ENCODE assay signal across 21 mouse cellular contexts in the genomic region with DNA sequence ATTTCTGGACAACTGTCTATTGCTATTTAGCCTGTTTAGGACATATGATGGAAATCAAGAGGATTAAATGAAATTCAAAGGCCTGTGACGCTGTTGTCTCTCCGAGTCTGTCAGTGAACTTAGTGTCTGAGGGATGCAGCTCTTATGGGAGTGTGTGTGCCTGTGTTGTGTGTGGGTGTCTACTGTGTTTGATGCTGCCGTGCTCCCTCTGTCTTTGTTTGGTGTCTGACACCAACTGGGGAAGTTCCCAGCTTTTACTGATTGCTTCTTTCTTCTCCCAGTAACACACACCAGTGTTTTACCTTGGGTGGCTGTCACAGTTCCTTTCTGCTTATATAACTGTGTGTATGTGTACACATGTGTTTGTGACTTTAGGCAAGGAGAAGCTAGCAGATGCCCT. TPM values are rescaled to one million over a fixed set of nuclear protein-coding genes. Genes with fewer than 3 reads are reported as not detected.
"Had no signal": no experiment of that assay in that cellular context is flagged by ENCODE, and none has a peak within 500 bp of the region (broad histone marks: within the 10 kb centered on the region; RNA-seq: fewer than 3 reads in every experiment).

No protein-coding gene starts in this region.

- ATAC-seq: midbrain, embryonic 16.5 days had no signal

- DNase-seq: lung, adult 18-20 months; lung, embryonic 14.5 days; lung, postnatal 10 days; lung, postnatal 4 days; midbrain, embryonic 14.5 days; right cerebral cortex, postnatal 25 days; thymus, adult 2 months; thymus, postnatal 25 days; thymus, postnatal 4 days had no signal

- H3K27ac ChIP-seq: liver, embryonic 15.5 days; midbrain, embryonic 10.5 days; neural tube, embryonic 13.5 days; neural tube, embryonic 15.5 days; stomach, embryonic 15.5 days; stomach, postnatal 0 days had no signal

- H3K4me1 ChIP-seq: midbrain, embryonic 10.5 days; midbrain, embryonic 12.5 days; neural tube, embryonic 15.5 days; stomach, embryonic 15.5 days had no signal

- H3K4me3 ChIP-seq: liver, embryonic 15.5 days; midbrain, embryonic 10.5 days; midbrain, embryonic 12.5 days; myocyte; neural tube, embryonic 13.5 days; neural tube, embryonic 15.5 days; stomach, embryonic 15.5 days had no signal

RNA-seq across cellular contexts. Expression of a gene that starts 45.4 kb away (rescaled TPM):
- total RNA-seq: megakaryocyte, adult 5-6 weeks; megakaryocyte-erythroid progenitor cell, adult 5-6 weeks had no signal
- polyA plus RNA-seq: liver, embryonic 15.5 days; neural tube, embryonic 11.5 days had no signal
